Mouse (Mus musculus) gastrocnemius, adult 18-20 months (tissue): ENCODE measurements around the gene Apom. TPM values are rescaled to one million over a fixed set of nuclear protein-coding genes. Genes with fewer than 3 reads are reported as not detected.

Source experiments
- DNase-seq: peaks from one replicate; pipeline ENCODE4 v3.0.0; 2021; ENCODE audit warnings: low spot score
- total RNA-seq, 2 experiments: library from RNA; stranded (reverse); gene quantifications; 2 replicates each; pipeline ENCODE4 v1.2.3; 2021

Gene Apom
- total RNA-seq, 2 experiments from 2014 or later = not detected

GRCm38 (mm10) chr17:35100196-35100765 is 31.6 kb downstream of the Apom start:
- no peak for DNase-seq

- no peak for DNase-seq
These were observed 34.6 kb downstream of the Apom start for GRCm38 (mm10) chr17:35097164-35097655.

- DNase-seq = no peak
These were observed 35.3 kb downstream of the Apom start for GRCm38 (mm10) chr17:35096597-35096996.

GRCm38 (mm10) chr17:35094475-35095365 is 37.1 kb downstream of the Apom start:
- DNase-seq = no peak

- DNase-seq = no peak
These were observed 39.2 kb downstream of the Apom start for GRCm38 (mm10) chr17:35092403-35093198.

- peak; percentile 69 for DNase-seq
These were observed 41.5 kb downstream of the Apom start for GRCm38 (mm10) chr17:35090166-35090932.

GRCm38 (mm10) chr17:35088825-35089644 is 42.8 kb downstream of the Apom start, which contains the start of gene Abhd16a:
Gene Abhd16a (plus strand): TSS chr17:35089263.
- DNase-seq = peak; percentile 94

- no peak for DNase-seq
These were observed 43.7 kb downstream of the Apom start for GRCm38 (mm10) chr17:35088151-35088550.

GRCm38 (mm10) chr17:35085208-35085865 is 46.5 kb downstream of the Apom start, which contains the start of gene Ly6g6f:
Gene Ly6g6f (minus strand): TSS chr17:35085610.
- no peak for DNase-seq

- DNase-seq = no peak
These were observed 47.8 kb downstream of the Apom start for GRCm38 (mm10) chr17:35083929-35084497.

GRCm38 (mm10) chr17:35082841-35083576 is 48.8 kb downstream of the Apom start:
- DNase-seq = no peak

GRCm38 (mm10) chr17:35080710-35081109 is 51.1 kb downstream of the Apom start:
- no peak for DNase-seq

GRCm38 (mm10) chr17:35080248-35080647 is 51.6 kb downstream of the Apom start:
- DNase-seq = no peak

- DNase-seq = no peak
These were observed 52.1 kb downstream of the Apom start for GRCm38 (mm10) chr17:35079778-35080177.
